Mouse (Mus musculus): Measurements from ENCODE around the gene Gtpbp1.

DNA sequence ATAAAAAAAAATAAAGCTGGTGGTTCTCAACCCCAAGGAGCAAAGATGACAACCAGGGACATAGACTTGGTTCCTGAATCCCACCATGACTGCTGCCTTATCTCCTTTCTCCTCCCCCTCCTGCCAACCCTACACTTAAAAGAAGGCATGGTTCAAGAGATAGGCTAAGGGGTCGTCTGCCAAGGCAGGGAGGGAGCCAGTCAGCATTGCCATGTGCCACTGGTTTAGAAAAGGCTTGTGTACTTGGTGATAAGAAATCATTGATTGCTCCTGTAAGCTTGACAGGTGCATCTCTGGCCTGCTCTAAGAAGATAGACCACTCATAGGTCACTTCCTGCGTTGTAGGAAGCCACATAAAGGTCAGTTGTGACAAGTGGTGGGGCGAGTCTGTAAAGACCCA lies 4.9 kb downstream of the Gtpbp1 start:
- no peak for TF ChIP-seq USF1 (IDR thresholded peaks at IDR 0.05; ENCODE audit: low read depth)
- TF ChIP-seq POLR2A (IDR thresholded peaks at IDR 0.05; ENCODE audit: insufficient read length, low read depth): no peak
- TF ChIP-seq TCF3 (IDR thresholded peaks at IDR 0.05; ENCODE audit: insufficient read length, low read depth): no peak
- no peak for TF ChIP-seq REST (IDR thresholded peaks at IDR 0.05; ENCODE audit: insufficient read depth, insufficient read length)
